Mouse (Mus musculus): ENCODE measurements around the gene Smok3b.
A peak's percentile ranks its signal among the peaks of the same experiment; 100 is the strongest.

Gene Smok3b

GRCm38 (mm10) chr5:138084996-138085395 lies 63.8 kb downstream of the Smok3b start, which contains the start of gene Zkscan1:
Gene Zkscan1, plus strand, starts transcription at chr5:138085084.
- peak; percentile 80 for DNase-seq (ENCODE audit: extremely low read depth, insufficient read length, low spot score)

GRCm38 (mm10) chr5:138085421-138085911 lies 64.2 kb downstream of the Smok3b start:
- DNase-seq (ENCODE audit: extremely low read depth, insufficient read length, low spot score): no peak

DNA sequence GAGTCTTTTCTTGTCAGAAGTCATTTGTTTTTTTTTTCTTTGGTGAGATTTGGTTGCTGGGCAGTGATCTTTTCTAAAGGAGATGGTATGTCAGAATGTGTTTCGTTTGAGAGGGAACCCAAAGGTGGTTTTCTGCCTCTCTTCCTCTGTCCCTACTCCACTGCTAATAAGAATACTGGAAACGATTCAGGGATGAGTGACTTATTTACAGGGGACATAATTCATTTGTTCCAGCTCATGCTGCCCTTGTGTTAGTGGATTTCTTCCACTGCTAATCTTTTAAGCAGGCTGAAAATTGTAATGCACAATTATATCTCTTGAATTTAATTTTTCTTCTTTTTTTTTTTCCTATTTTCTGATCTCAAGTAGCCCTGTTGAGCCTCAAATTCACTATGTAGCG lies 65.6 kb downstream of the Smok3b start:
- no peak for DNase-seq (ENCODE audit: extremely low read depth, insufficient read length, low spot score)

DNA sequence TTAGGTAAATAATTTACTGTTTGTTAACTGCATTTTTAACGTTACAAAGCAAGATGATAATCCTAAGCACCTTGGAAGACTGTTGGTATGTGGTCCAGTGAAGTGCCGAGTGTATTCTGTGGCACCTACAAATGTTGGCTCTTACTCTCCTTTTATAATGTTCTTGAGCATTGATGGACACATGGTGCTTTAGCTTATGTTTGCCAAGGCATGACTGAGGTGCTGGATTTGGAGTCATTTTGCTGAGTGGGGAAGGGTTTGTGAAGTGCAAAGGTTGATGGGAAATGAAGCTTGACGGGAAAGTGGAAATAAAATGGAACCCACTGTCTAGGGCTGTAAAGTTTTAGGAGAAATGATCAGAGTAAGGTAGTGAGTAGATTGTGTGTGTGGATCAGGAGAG lies 67.1 kb downstream of the Smok3b start:
- DNase-seq (ENCODE audit: extremely low read depth, insufficient read length, low spot score): no peak

DNA sequence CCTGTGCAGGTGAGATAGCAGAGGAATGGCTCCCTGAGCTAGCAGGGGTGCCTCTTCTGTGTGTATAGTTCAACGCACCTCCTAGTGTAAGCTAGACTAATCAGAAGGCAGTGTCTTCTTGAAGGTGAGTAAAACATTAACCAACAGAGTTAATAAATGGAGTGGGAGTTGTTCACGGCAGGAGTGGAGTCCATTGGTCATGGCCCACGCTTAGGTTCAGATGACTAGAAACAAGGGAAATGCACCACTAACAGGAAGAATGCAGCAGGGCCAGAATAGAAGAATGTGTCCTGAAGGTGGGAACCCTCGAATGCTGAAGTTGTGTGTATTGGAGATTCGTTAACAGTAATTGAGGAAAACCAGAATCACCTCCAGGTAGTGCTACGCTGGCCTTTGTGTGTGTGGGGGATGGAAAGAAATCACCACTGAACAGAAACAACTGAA lies 67.9 kb downstream of the Smok3b start:
- no peak for DNase-seq (ENCODE audit: extremely low read depth, insufficient read length, low spot score)

- no peak for DNase-seq (ENCODE audit: extremely low read depth, insufficient read length, low spot score)
These were observed 69.0 kb downstream of the Smok3b start for GRCm38 (mm10) chr5:138090271-138090670.

DNA sequence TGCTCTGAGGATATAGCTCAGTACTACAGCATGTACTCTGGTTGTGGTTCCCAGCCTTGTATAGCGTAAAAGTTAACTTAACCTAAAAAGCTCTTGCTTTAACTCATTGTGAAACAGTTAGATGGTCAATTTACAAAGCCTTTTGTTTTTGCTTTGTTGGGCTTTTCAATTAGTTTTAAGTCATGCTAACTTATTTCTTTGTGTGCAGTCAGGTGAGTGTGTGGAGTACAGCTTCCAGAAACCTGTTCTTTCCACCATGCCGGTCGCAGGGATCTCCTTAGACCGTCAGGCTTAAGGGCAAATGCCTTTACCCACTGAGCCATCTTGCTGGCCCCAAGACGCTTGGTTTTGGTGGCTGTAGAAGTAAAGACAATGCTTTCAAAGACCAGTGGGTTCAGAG lies 69.5 kb downstream of the Smok3b start:
- DNase-seq (ENCODE audit: extremely low read depth, insufficient read length, low spot score): no peak

- no peak for DNase-seq (ENCODE audit: extremely low read depth, insufficient read length, low spot score)
These were observed 71.5 kb downstream of the Smok3b start for GRCm38 (mm10) chr5:138092771-138093170.

DNA sequence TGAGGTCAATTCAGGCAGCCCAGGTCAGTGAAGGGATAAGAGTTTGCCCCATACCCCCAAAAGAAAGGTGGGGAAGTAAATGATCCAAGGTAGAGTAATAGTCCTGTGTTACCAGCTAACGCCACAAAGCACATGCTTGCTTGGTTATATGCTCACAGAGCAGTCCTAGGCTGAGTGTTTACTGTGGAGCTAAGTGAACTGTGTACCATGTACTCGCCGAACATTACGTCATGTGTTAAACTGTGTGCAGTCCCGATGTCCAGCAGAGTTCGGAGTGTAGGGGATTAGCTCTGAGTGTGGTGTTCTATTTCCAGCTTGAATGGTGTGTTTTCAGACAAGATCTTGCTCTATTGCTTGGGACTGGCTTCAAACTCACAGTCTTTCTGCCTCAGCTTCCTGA lies 73.2 kb downstream of the Smok3b start:
- DNase-seq (ENCODE audit: extremely low read depth, insufficient read length, low spot score): no peak
